Mouse (Mus musculus): ENCODE results near the gene Ptgs1.

GRCm38 (mm10) chr2:36213108-36213507 is 17.1 kb upstream of the Ptgs1 start:
- TF ChIP-seq POU5F1 (IDR thresholded peaks at IDR 0.05; ENCODE audit: borderline replicate concordance, low read length) (no peak), CTCF (conservative IDR thresholded peaks at IDR 0.05; ENCODE audit: low read length) (no peak), NANOG (IDR thresholded peaks at IDR 0.05; ENCODE audit: borderline replicate concordance, low read length) (no peak)
